Mouse (Mus musculus) ES-E14 (cell line): Measurements from ENCODE around the gene Arhgap9. TPM values are rescaled to one million over a fixed set of nuclear protein-coding genes. Genes with fewer than 3 reads are reported as not detected.

ENCODE experiments used
- DNase-seq: peaks from one replicate; pipeline ENCODE4 v3.0.0-alpha.2; 2013; ENCODE audit warnings: low read depth, low spot score
- H3K27ac ChIP-seq: 2 replicates; pipeline ENCODE4 v1.5.1; 2012; ENCODE audit warnings: low read depth, mild to moderate bottlenecking, low read length, moderate library complexity, mixed read lengths; ENCODE audit not compliant: poor library complexity, insufficient read depth, severe bottlenecking
- H3K36me3 ChIP-seq: 2 replicates; pipeline ENCODE4 v1.6.1; 2012; ENCODE audit warnings: mild to moderate bottlenecking, low read length, moderate library complexity, mixed read lengths; ENCODE audit not compliant: control insufficient read depth, poor library complexity, insufficient read depth, severe bottlenecking
- H3K4me1 ChIP-seq, 2 experiments: fragments of 150-350 bp in 1 of 2; sonication (generic) in 1 of 2; 2 replicates each; pipeline ENCODE4 v1.6.1; 2012; ENCODE audit warnings: low read length in 2 of 2, mild to moderate bottlenecking in 1 of 2, mixed read lengths in 1 of 2; ENCODE audit not compliant: control insufficient read depth in 2 of 2, insufficient read depth in 2 of 2, poor library complexity in 1 of 2
- H3K4me3 ChIP-seq, 2 experiments: fragments of 150-350 bp in 1 of 2; sonication (generic) in 1 of 2; 2 replicates each; pipeline ENCODE4 v1.5.1; 2012; ENCODE audit warnings: low read length in 2 of 2, low read depth in 1 of 2, mild to moderate bottlenecking in 1 of 2, mixed read lengths in 1 of 2; ENCODE audit not compliant: insufficient read depth in 1 of 2, poor library complexity in 1 of 2, severe bottlenecking in 1 of 2
- H3K9ac ChIP-seq: 2 replicates; pipeline ENCODE4 v1.6.1; 2012; ENCODE audit warnings: low read depth, mild to moderate bottlenecking, low read length, mixed read lengths; ENCODE audit not compliant: poor library complexity, insufficient read depth, severe bottlenecking
- H3K9me3 ChIP-seq: fragments of 150-350 bp; sonication (generic); 2 replicates; pipeline ENCODE4 v1.6.1; 2012; ENCODE audit warnings: low read depth, mild to moderate bottlenecking, low read length; ENCODE audit not compliant: control insufficient read depth, insufficient read depth
- CHD2 ChIP-seq: IDR thresholded peaks from 2 replicates; pipeline ENCODE4 v1.6.1; 2014; ENCODE audit warnings: mild to moderate bottlenecking, low read depth, low read length, inconsistent platforms
- HCFC1 ChIP-seq: IDR thresholded peaks from 2 replicates; pipeline ENCODE4 v1.6.1; 2012; ENCODE audit warnings: low read length, inconsistent platforms, borderline replicate concordance; ENCODE audit not compliant: insufficient read depth
- MAFK ChIP-seq: IDR thresholded peaks from 2 replicates; pipeline ENCODE4 v1.6.1; 2014; ENCODE audit warnings: mild to moderate bottlenecking, low read depth, low read length, inconsistent platforms; ENCODE audit not compliant: insufficient read depth
- ZC3H11A ChIP-seq: IDR thresholded peaks from 2 replicates; pipeline ENCODE4 v1.6.1; 2012; ENCODE audit warnings: low read depth, mild to moderate bottlenecking, inconsistent platforms, low read length, borderline replicate concordance
- ZNF384 ChIP-seq: IDR thresholded peaks from 2 replicates; pipeline ENCODE4 v1.6.1; 2012; ENCODE audit warnings: low read depth, low read length, inconsistent platforms
- in situ Hi-C, 2 experiments: fragments of 600-800 bp; cut with MboI; formaldehyde crosslinking; loops; one replicate each; pipeline ENCODE4 v1.15.1; 2025; ENCODE audit warnings: low sequenced_read_pairs in 2 of 2, inconsistent platforms in 1 of 2; ENCODE audit not compliant: unreplicated experiment in 2 of 2
- total RNA-seq: library from RNA; depleted of rRNA; stranded (reverse); fragments of 300-350 nt; gene quantifications from 2 replicates; pipeline ENCODE4 v1.2.3, GENCODE M21; 2012

The Arhgap9 gene
- total RNA-seq, 1 experiment = 2.6 TPM

DNA sequence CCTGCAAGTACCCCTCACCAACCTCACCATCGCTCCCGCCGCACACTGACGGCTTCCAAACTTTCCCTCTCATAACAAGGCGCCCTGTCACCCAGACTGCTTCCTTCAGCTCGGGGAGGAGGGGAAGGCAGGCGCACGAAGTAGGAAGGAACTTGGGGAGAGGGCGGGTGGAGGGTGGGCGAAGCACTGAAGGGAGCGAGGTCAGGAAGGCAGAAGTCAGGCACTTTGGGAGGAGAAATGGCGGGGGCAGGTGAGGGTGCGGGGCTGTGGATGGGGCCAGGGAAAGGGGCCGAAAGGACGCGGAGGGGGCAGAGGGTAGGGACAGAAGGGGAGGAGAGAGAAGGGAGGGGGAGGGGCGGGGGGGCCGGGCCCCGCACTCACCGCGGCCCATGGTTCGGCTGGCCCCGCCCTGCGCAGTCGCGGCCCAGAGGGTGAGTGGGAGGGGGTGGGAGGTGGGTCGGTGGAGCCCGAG lies 33.4 kb upstream of the Arhgap9 start:
- peaks cover 6 to 35% of the 10 kb centered on the region in 2 experiments for H3K4me1 ChIP-seq
- H3K27ac ChIP-seq = peak overlapping the region; percentile 95
- TF ChIP-seq ZNF384 (no peak), MAFK (no peak), HCFC1 (no peak), CHD2 (no peak), ZC3H11A (no peak)
- peak overlapping the region; percentile 89 to 94 for H3K4me3 ChIP-seq
- peaks cover 36% of the 10 kb centered on the region for H3K36me3 ChIP-seq
- in situ Hi-C loops = no loop called here
- peak overlapping the region; percentile 92 for H3K9ac ChIP-seq
- DNase-seq = no peak
- H3K9me3 ChIP-seq = no peaks in the 10 kb centered on the region

DNA sequence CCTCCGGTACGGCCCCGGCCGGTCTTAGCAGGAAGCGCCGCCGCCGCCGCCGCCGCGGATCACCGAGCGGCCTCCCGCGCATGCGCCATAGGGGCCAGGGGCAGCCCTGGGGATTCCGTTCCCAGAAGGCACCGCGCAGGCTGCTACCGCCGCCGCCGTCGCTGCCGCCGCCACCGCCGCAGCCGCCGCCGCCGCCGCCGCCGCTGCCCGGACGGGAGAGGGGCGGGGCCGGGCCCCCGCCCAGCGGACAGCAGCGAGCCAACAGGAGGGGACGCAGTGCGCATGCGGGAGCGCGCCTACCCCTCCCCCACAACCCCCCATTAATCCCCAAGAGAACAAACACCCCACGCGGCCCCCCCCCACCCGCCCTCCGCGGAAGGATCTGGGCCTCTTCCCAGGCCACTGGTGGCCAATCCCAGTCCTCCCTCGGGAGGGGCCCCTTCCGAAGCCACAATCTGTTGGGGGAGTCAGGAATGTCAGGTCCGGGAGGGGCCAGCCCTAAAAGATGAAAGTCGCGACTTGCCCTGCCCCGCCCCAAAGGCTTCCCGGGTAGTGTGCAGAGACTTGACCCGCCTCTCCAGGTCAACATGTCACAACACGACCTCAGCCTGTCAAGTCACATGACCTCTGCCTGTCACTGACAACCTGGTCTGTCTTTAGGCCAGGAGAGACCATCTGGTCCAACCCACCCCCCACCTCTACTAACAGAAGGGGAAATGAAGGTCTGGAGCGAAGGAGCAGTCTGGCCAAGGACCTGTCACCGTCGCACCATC lies 32.8 kb upstream of the Arhgap9 start, which contains the start of gene Mbd6:
Mbd6 (minus strand) TSS at position 219 of the 773 bp plus-strand sequence.
- Histone ChIP-seq H3K4me3 (peak within 1 kb of the TSS; percentile 89 to 94), H3K36me3 (peaks cover 34% of the 10 kb centered on the region), H3K9ac (peak within 1 kb of the TSS; percentile 92), H3K4me1 (peaks cover 6 to 33% of the 10 kb centered on the region in 2 experiments), H3K27ac (peak within 1 kb of the TSS; percentile 95), H3K9me3 (no peaks in the 10 kb centered on the region)
- peak; percentile 73 for DNase-seq
- peak; percentile 21; the same call in 1 of the 2 replicates for TF ChIP-seq ZC3H11A
- TF ChIP-seq ZNF384 = no peak
- in situ Hi-C loops = no loop called here

DNA sequence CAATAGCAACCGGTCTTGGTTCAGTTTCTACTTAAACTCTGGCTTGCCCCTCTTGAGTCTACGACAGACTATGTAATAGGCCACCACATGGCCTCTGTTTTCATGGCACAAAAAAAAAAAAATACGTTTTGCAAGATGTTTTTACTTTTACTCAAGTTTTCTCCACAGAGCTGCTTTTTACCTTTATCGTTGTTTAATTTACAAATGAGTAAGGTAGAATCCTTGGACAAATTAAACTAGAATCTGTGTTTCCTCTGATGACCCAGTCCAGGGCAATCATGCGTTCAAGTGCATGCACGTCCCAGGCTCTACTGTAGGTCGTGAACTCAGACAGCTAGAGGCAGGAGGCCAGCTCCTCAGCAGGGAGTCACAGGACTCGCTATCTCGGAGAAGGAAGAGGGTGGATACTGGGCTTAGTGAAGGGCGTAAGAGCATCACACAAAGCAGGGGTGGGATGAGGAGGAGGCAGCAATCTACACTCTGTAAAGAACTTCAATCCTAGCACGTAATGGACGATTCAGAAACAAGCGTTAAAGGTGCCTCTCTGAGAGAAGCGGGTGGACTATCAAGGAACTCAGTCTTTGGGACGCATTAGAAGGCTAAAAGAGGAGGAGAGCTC lies 32.1 kb upstream of the Arhgap9 start:
- Histone ChIP-seq H3K27ac (peak overlapping the region; percentile 95), H3K9me3 (no peaks in the 10 kb centered on the region), H3K36me3 (peaks cover 30% of the 10 kb centered on the region), H3K9ac (peak overlapping the region; percentile 92), H3K4me3 (peak overlapping the region; percentile 89 to 94), H3K4me1 (peaks cover 6 to 29% of the 10 kb centered on the region in 2 experiments)
- DNase-seq = peak; percentile 46
- in situ Hi-C loops = no loop called here
- no peak for TF ChIP-seq HCFC1
- no peak for TF ChIP-seq MAFK
- no peak for TF ChIP-seq ZC3H11A
- TF ChIP-seq ZNF384 = peak; percentile 77; the same call in 1 of the 2 replicates

DNA sequence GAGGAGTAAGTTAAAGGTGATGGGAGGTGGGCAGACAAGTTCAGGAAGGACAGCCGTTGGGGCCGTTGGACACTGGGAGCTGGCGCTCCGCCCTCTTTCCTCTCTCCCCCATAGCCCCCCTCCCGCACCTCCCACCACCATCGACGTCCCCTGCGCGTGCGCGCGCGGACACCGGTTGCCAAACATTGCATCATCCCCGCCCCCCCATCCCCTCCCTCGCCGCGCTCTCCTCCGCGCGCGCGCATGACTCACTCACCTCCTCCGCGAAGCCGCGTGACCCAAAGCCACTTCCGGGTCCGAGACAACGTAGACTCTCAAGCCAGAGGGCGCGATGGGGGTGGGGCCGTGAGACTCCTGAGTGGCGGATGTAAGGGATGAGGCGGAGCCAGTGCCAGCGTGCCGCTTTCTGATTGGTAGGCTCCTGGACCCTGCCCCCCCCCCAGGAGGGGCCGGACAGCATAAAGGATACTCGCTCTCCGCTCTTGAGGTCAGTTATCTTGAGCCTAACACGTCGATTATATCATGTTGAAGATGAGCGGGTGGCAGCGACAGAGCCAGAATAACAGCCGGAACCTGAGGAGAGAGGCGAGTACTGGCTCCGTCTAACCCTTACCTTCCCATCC lies 31.3 kb upstream of the Arhgap9 start:
- in situ Hi-C loops = no loop called here
- DNase-seq = peak; percentile 100
- Histone ChIP-seq H3K4me1 (peaks cover 6 to 27% of the 10 kb centered on the region in 2 experiments), H3K9ac (peak overlapping the region; percentile 79), H3K27ac (peak overlapping the region; percentile 95), H3K36me3 (peaks cover 32% of the 10 kb centered on the region), H3K9me3 (no peaks in the 10 kb centered on the region), H3K4me3 (peak overlapping the region; percentile 78 to 89)
- TF ChIP-seq ZNF384 = no peak
- peak; percentile 62 for TF ChIP-seq HCFC1
- TF ChIP-seq ZC3H11A = no peak
- TF ChIP-seq MAFK = no peak
- no peak for TF ChIP-seq CHD2
